Mouse (Mus musculus): Measurements from ENCODE around the gene 4932414N04Rik. TPM values are rescaled to one million over a fixed set of nuclear protein-coding genes. Genes with fewer than 3 reads are reported as not detected.

The 4932414N04Rik gene
- polyA plus RNA-seq (2012; ENCODE audit: low replicate concordance) = not detected in 2 replicates

DNA sequence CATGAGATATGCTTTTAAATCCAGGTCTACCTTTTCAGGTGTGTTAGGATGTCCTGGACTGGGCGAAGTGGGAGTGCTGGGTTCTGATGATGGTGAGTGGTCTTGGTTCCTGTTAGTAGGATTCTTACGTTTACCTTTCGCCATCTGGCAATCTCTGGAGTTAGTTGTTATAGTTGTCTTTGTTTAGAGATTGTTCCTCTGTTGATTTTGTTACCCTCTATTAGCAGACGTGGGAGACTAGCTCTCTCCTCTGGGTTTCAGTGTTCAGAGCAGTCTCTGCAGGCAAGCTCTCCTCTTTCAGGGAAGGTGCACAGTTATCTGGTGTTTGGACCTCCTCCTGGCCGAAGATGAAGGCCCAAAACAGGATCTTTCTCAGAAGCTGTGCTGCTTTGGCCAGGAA, at the start of gene 4932414N04Rik:
TSS of gene 4932414N04Rik (plus strand) at position 301 of the 400 bp plus-strand sequence.

Other genes with a start within 250 kb of the 4932414N04Rik start
- gene Stk39, start 184.2 kb upstream of the 4932414N04Rik start, polyA plus RNA-seq (2012; ENCODE audit: low replicate concordance) = 6.5 and 7.3 TPM in 2 replicates
- gene 4933409G03Rik, start 74.1 kb upstream of the 4932414N04Rik start, polyA plus RNA-seq (2012; ENCODE audit: low replicate concordance) = not detected in 2 replicates
- 0.59 and 3.3 TPM in 2 replicates for gene Cers6, start 205.0 kb downstream of the 4932414N04Rik start, polyA plus RNA-seq (2012; ENCODE audit: low replicate concordance)

Data from leukemia stem cell, adult 10-12 weeks (primary cell).